Mouse (Mus musculus) olfactory bulb, adult 2 months (tissue): ENCODE results near the gene Timm44.
"Not testable (repeated sequence)": the region's sequence is repeated elsewhere in the genome, so short reads cannot be mapped to it uniquely, and the experiment has no call there.

Experiments used
- CTCF ChIP-seq: fragments of 200-500 bp; IDR thresholded peaks from 2 replicates; pipeline ENCODE4 v1.5.1; 2012; ENCODE audit warnings: low read depth, mild to moderate bottlenecking, low read length, moderate library complexity; ENCODE audit not compliant: insufficient read depth
- POLR2A ChIP-seq: fragments of 200-500 bp; IDR thresholded peaks from 2 replicates; pipeline ENCODE4 v1.6.1; 2012; ENCODE audit warnings: mild to moderate bottlenecking, low read depth, low read length, moderate library complexity; ENCODE audit not compliant: insufficient read depth

DNA sequence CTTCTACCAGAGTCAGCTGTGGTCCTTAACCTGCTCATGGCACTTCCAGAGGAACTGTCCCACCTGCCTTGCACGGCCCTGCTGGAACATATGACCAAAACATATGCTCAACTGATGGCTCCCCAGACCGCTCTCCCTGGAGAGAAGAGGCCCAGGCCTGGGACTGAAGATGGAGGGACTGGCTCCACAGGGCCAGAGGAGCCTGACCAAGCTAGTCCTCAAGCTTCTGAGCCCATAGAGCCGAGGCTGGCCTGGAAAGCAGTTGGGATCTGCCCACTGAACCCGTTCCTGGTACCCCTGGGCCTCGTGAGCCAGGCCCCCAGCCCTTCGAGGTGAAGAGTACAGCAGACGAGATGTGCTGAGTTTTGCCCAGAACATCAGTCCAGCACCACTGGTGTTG lies 20.2 kb downstream of the Timm44 start:
- TF ChIP-seq CTCF, POLR2A: not testable (repeated sequence)
